Comparison of ENCODE assay signal across 22 mouse cellular contexts in genomic region chr3:98199747-98200146, GRCm38 (mm10). TPM values are rescaled to one million over a fixed set of nuclear protein-coding genes. Genes with fewer than 3 reads are reported as not detected.
DNase-seq lines count a peak whose midpoint lies in the region; ATAC-seq and TF ChIP-seq lines count a peak whose summit lies in the region.
"Had no signal": no experiment of that assay in that cellular context is flagged by ENCODE, and none has a peak within 500 bp of the region (broad histone marks: within the 10 kb centered on the region; RNA-seq: fewer than 3 reads in every experiment).

No protein-coding gene starts in this region.

- ATAC-seq in liver, postnatal 0 days: no peak
- no peak for ATAC-seq in liver, embryonic 11.5 days (replicated peaks; ENCODE audit: low FRiP score)
- ATAC-seq in stomach, postnatal 0 days (ENCODE audit: low FRiP score, low TSS enrichment): peak; percentile 41; the same call in 1 of the 2 replicates
- ATAC-seq: Patski had no signal

- WGBS in liver, postnatal 0 days (ENCODE audit: insufficient replicate concordance): 51% methylated on average over 5 of the region's 5 CpGs
- WGBS in liver, embryonic 11.5 days: 60% methylated on average over 5 of the region's 5 CpGs
- WGBS in stomach, postnatal 0 days: 43% methylated on average over 5 of the region's 5 CpGs

- no peak for TF ChIP-seq EP300 in liver, postnatal 0 days (IDR thresholded peaks at IDR 0.05; ENCODE audit: low read depth)
- no peak for TF ChIP-seq EP300 in stomach, postnatal 0 days (optimal IDR thresholded peaks at IDR 0.05)

- H3K9ac ChIP-seq in liver, postnatal 0 days (replicated peaks): no peak overlapping the region
- no peak overlapping the region for H3K9ac ChIP-seq in liver, embryonic 11.5 days (ENCODE audit: low read depth, low read length)
- H3K9ac ChIP-seq in stomach, postnatal 0 days (ENCODE audit: low read length): no peak overlapping the region
- H3K9ac ChIP-seq: limb, embryonic 13.5 days had no signal

- H3K4me1 ChIP-seq in liver, postnatal 0 days (ENCODE audit: insufficient read depth): peaks cover 17% of the 10 kb centered on the region
- H3K4me1 ChIP-seq in liver, embryonic 11.5 days (replicated peaks; ENCODE audit: control insufficient read depth, insufficient read depth, low read length): no peaks in the 10 kb centered on the region
- no peaks in the 10 kb centered on the region for H3K4me1 ChIP-seq in stomach, postnatal 0 days (replicated peaks; ENCODE audit: control insufficient read depth, insufficient read depth)

- no peaks in the 10 kb centered on the region for H3K9me3 ChIP-seq in liver, postnatal 0 days (ENCODE audit: low read length)
- no peaks in the 10 kb centered on the region for H3K9me3 ChIP-seq in liver, embryonic 11.5 days (ENCODE audit: control insufficient read depth, low read length)
- H3K9me3 ChIP-seq in stomach, postnatal 0 days (ENCODE audit: control insufficient read depth, low read length): no peaks in the 10 kb centered on the region
- H3K9me3 ChIP-seq: limb, embryonic 13.5 days had no signal

- no peaks in the 10 kb centered on the region for H3K36me3 ChIP-seq in liver, postnatal 0 days (replicated peaks; ENCODE audit: insufficient read depth, low read length)
- no peaks in the 10 kb centered on the region for H3K36me3 ChIP-seq in liver, embryonic 11.5 days (ENCODE audit: control insufficient read depth, insufficient read depth, low read length)
- no peaks in the 10 kb centered on the region for H3K36me3 ChIP-seq in stomach, postnatal 0 days (ENCODE audit: control insufficient read depth, insufficient read depth, low read length)
- H3K36me3 ChIP-seq: limb, embryonic 13.5 days had no signal

- no peak for TF ChIP-seq CTCF in gastrocnemius, adult 2 months (IDR thresholded peaks at IDR 0.05)
- TF ChIP-seq CTCF in liver, postnatal 0 days (IDR thresholded peaks at IDR 0.05; ENCODE audit: low read depth): no peak
- no peak for TF ChIP-seq CTCF in stomach, postnatal 0 days (IDR thresholded peaks at IDR 0.05; ENCODE audit: low read depth)

- no peak overlapping the region for H3K4me3 ChIP-seq in gastrocnemius, adult 2 months
- no peak overlapping the region for H3K4me3 ChIP-seq in liver, postnatal 0 days (ENCODE audit: low read depth, low read length)
- H3K4me3 ChIP-seq in liver, embryonic 11.5 days (ENCODE audit: low read depth, low read length): no peak overlapping the region
- no peak overlapping the region for H3K4me3 ChIP-seq in stomach, postnatal 0 days (ENCODE audit: low read depth, low read length)
- H3K4me3 ChIP-seq: limb, embryonic 13.5 days had no signal

- peak; percentile 18 for DNase-seq in gastrocnemius, adult 2 months
- DNase-seq in gastrocnemius, postnatal 14 days: no peak
- DNase-seq in liver, postnatal 0 days: peak; percentile 8
- no peak for DNase-seq in liver, embryonic 11.5 days (ENCODE audit: low spot score)
- peak; percentile 14 for DNase-seq in heart, postnatal 4 days
- no peak for DNase-seq in stomach, postnatal 0 days (ENCODE audit: low spot score)
- no peak for DNase-seq in left cerebral cortex, postnatal 10 days (ENCODE audit: extremely low spot score in 1 of 2, low spot score in 2 of 2)
- no peak for DNase-seq in layer of hippocampus, postnatal 36 days
- DNase-seq: cerebellum, adult 9-11 months; embryo, embryonic 11 days; gastrocnemius, postnatal 36 days had no signal

- H3K4me2 ChIP-seq in liver, postnatal 0 days (ENCODE audit: low read depth, low read length): no peak overlapping the region
- H3K4me2 ChIP-seq in liver, embryonic 11.5 days: no peak overlapping the region
- H3K4me2 ChIP-seq in stomach, postnatal 0 days (replicated peaks; ENCODE audit: low read depth): no peak overlapping the region
- H3K4me2 ChIP-seq: limb, embryonic 13.5 days had no signal

- intact Hi-C loops in gastrocnemius, adult 2 months (cut with DNase I): no loop called here
- intact Hi-C loops in gastrocnemius, postnatal 14 days (cut with DNase I; ENCODE audit: low total_unique reads): no loop called here
- intact Hi-C loops in left cerebral cortex, postnatal 10 days (cut with DNase I): no loop called here

- no peaks in the 10 kb centered on the region for H3K27me3 ChIP-seq in liver, postnatal 0 days (ENCODE audit: insufficient read depth, low read length)
- no peaks in the 10 kb centered on the region for H3K27me3 ChIP-seq in liver, embryonic 11.5 days (replicated peaks; ENCODE audit: control insufficient read depth, insufficient read depth, low read length)
- H3K27me3 ChIP-seq in stomach, postnatal 0 days (ENCODE audit: control insufficient read depth, insufficient read depth, low read length): no peaks in the 10 kb centered on the region
- H3K27me3 ChIP-seq: limb, embryonic 13.5 days; Patski had no signal

- H3K27ac ChIP-seq in gastrocnemius, adult 2 months: no peak overlapping the region
- no peak overlapping the region for H3K27ac ChIP-seq in liver, postnatal 0 days (ENCODE audit: low read depth)
- H3K27ac ChIP-seq in liver, embryonic 11.5 days (ENCODE audit: low read depth, low read length): no peak overlapping the region
- no peak overlapping the region for H3K27ac ChIP-seq in stomach, postnatal 0 days (replicated peaks)
- H3K27ac ChIP-seq: kidney, postnatal 0 days; limb, embryonic 13.5 days had no signal

RNA-seq across cellular contexts. Expression of gene Reg4, which starts 22.2 kb away (rescaled TPM):
- not detected for total RNA-seq in gastrocnemius, adult 2 months (2021)
- total RNA-seq in gastrocnemius, postnatal 14 days (2021): not detected
- polyA plus RNA-seq in liver, postnatal 0 days (2015; fragmentation: Nextera tagmentation; extraction: Ambion mirVana): not detected in 2 replicates
- 0.16 TPM in 1 of 2 replicates, not detected in the other for polyA plus RNA-seq in liver, embryonic 11.5 days (2014; fragmentation: Nextera tagmentation; extraction: Ambion mirVana)
- total RNA-seq in heart, postnatal 4 days (2021): not detected
- polyA plus RNA-seq in stomach, postnatal 0 days (2015; fragmentation: Nextera tagmentation; extraction: Ambion mirVana): not detected in 2 replicates
- not detected for total RNA-seq in left cerebral cortex, postnatal 10 days (2021)
- total RNA-seq in layer of hippocampus, postnatal 36 days (2021): not detected
- total RNA-seq: adrenal gland, postnatal 4 days; gastrocnemius, postnatal 36 days; heart, postnatal 36 days; left cerebral cortex, adult 18-20 months; midbrain, postnatal 0 days had no signal
- polyA plus RNA-seq: limb, embryonic 13.5 days; midbrain, postnatal 0 days; neural tube, embryonic 11.5 days; Patski had no signal

RNA-seq across cellular contexts. Expression of gene Adam30, which starts 39.3 kb away (rescaled TPM):
- not detected for total RNA-seq in gastrocnemius, adult 2 months (2021)
- not detected for total RNA-seq in gastrocnemius, postnatal 14 days (2021)
- not detected in 2 replicates for polyA plus RNA-seq in liver, postnatal 0 days (2015; fragmentation: Nextera tagmentation; extraction: Ambion mirVana)
- polyA plus RNA-seq in liver, embryonic 11.5 days (2014; fragmentation: Nextera tagmentation; extraction: Ambion mirVana): not detected in 2 replicates
- under 1 TPM in 1 of 2 experiments, not detected in 1; 0.21 TPM for total RNA-seq in heart, postnatal 4 days (2021)
- not detected in 2 replicates for polyA plus RNA-seq in stomach, postnatal 0 days (2015; fragmentation: Nextera tagmentation; extraction: Ambion mirVana)
- not detected for total RNA-seq in left cerebral cortex, postnatal 10 days (2021)
- not detected for total RNA-seq in layer of hippocampus, postnatal 36 days (2021)
- total RNA-seq: adrenal gland, postnatal 4 days; gastrocnemius, postnatal 36 days; heart, postnatal 36 days; left cerebral cortex, adult 18-20 months; midbrain, postnatal 0 days had no signal
- polyA plus RNA-seq: kidney, postnatal 0 days; limb, embryonic 13.5 days; liver, embryonic 16.5 days; midbrain, postnatal 0 days; neural tube, embryonic 11.5 days; small intestine, adult 2 months; thymus, postnatal 0 days had no signal

Comparison
In these comparisons a context has a peak if more than half of its experiments do, and no peak if none do; other contexts are left out.
1. DNase-seq: peak in gastrocnemius, adult 2 months (single experiment), liver, postnatal 0 days (single experiment) and heart, postnatal 4 days (single experiment); none in gastrocnemius, postnatal 14 days (single experiment), liver, embryonic 11.5 days (single experiment), stomach, postnatal 0 days (single experiment), left cerebral cortex, postnatal 10 days (0 of 2) and layer of hippocampus, postnatal 36 days (0 of 2).